Mouse (Mus musculus) kidney, embryonic 14.5 days (tissue): Measurements from ENCODE around the gene Abcf3. TPM values are rescaled to one million over a fixed set of nuclear protein-coding genes. Genes with fewer than 3 reads are reported as not detected.

Source experiments
- ATAC-seq: fragments of 200-750 bp; cut with Nextera tagmentation; 2 replicates; pipeline ENCODE4 v1.8.0; 2017; ENCODE audit warnings: moderate number of reproducible peaks, mild to moderate bottlenecking, moderate TSS enrichment, moderate library complexity; ENCODE audit not compliant: low FRiP score, low TSS enrichment
- H3K27ac ChIP-seq: fragments of 300-500 bp; sonication (generic); 2 replicates; pipeline ENCODE4 v1.5.1; 2014; ENCODE audit warnings: low read depth, mild to moderate bottlenecking, low read length, moderate library complexity, mixed read lengths
- H3K27me3 ChIP-seq: fragments of 300-500 bp; sonication (generic); 2 replicates; pipeline ENCODE4 v1.6.1; 2014; ENCODE audit warnings: mild to moderate bottlenecking, low read length; ENCODE audit not compliant: control insufficient read depth, insufficient read depth
- H3K36me3 ChIP-seq: fragments of 300-500 bp; sonication (generic); 2 replicates; pipeline ENCODE4 v1.6.1; 2014; ENCODE audit warnings: low read length, mixed read lengths; ENCODE audit not compliant: control insufficient read depth, insufficient read depth
- H3K4me1 ChIP-seq: fragments of 300-500 bp; sonication (generic); 2 replicates; pipeline ENCODE4 v1.6.1; 2014; ENCODE audit warnings: low read length, mixed read lengths; ENCODE audit not compliant: control insufficient read depth, insufficient read depth
- H3K4me2 ChIP-seq: fragments of 300-500 bp; sonication (generic); replicated peaks from 2 replicates; pipeline ENCODE4 v1.6.1; 2014; ENCODE audit warnings: low read depth, mild to moderate bottlenecking, low read length
- H3K4me3 ChIP-seq: fragments of 300-500 bp; sonication (generic); 2 replicates; pipeline ENCODE4 v1.5.1; 2014; ENCODE audit warnings: mild to moderate bottlenecking, low read length
- H3K9ac ChIP-seq: fragments of 300-500 bp; sonication (generic); 2 replicates; pipeline ENCODE4 v1.6.1; 2014; ENCODE audit warnings: low read depth, mild to moderate bottlenecking, low read length, moderate library complexity
- H3K9me3 ChIP-seq: fragments of 300-500 bp; sonication (generic); 2 replicates; pipeline ENCODE4 v1.6.1; 2016; ENCODE audit warnings: low read length; ENCODE audit not compliant: control insufficient read depth
- WGBS: fragments of 180-500 bp; shearing (Covaris S2); extraction: QIAGEN DNeasy Blood & Tissue Kit; methylation state at CpG from one replicate; pipeline ENCODE4 v1.1.7; 2014; 5-methylcytosine and 5-hydroxymethylcytosine counted together
- polyA plus RNA-seq: library from polyadenylated mRNA; unstranded; fragments of >200 nt; fragmentation: Nextera tagmentation; extraction: Ambion mirVana; gene quantifications from 2 replicates; pipeline ENCODE4 v1.2.1, GENCODE M21; 2014

Abcf3 gene
- polyA plus RNA-seq, 1 experiment from 2014 or later, result 44.5 TPM

- no peak overlapping the region for H3K4me2 ChIP-seq
- H3K9me3 ChIP-seq, result no peaks in the 10 kb centered on the region
- no peak overlapping the region for H3K27ac ChIP-seq
- no peak overlapping the region for H3K4me3 ChIP-seq
- ATAC-seq, result no peak
- H3K27me3 ChIP-seq, result no peaks in the 10 kb centered on the region
- H3K9ac ChIP-seq, result no peak overlapping the region
- peaks cover 85% of the 10 kb centered on the region for H3K36me3 ChIP-seq
- WGBS, result 86% methylated on average over 6 of the region's 6 CpGs
- H3K4me1 ChIP-seq, result no peaks in the 10 kb centered on the region
These were observed 6.6 kb downstream of the Abcf3 start for GRCm38 (mm10) chr16:20555000-20555399.

- Histone ChIP-seq H3K27ac (no peak overlapping the region), H3K36me3 (peaks cover 87% of the 10 kb centered on the region), H3K9ac (no peak overlapping the region), H3K4me1 (no peaks in the 10 kb centered on the region), H3K4me3 (no peak overlapping the region), H3K4me2 (no peak overlapping the region), H3K9me3 (no peaks in the 10 kb centered on the region), H3K27me3 (no peaks in the 10 kb centered on the region)
- 70% methylated on average over 7 of the region's 7 CpGs for WGBS
- ATAC-seq, result no peak
These were observed 9.0 kb downstream of the Abcf3 start for GRCm38 (mm10) chr16:20557381-20557780.

- WGBS, result 88% methylated on average over 1 of the region's 1 CpGs
- Histone ChIP-seq H3K4me2 (no peak overlapping the region), H3K9me3 (no peaks in the 10 kb centered on the region), H3K9ac (no peak overlapping the region), H3K4me1 (no peaks in the 10 kb centered on the region), H3K4me3 (no peak overlapping the region), H3K36me3 (peaks cover 28% of the 10 kb centered on the region), H3K27me3 (no peaks in the 10 kb centered on the region), H3K27ac (no peak overlapping the region)
- no peak for ATAC-seq
These were observed 16.7 kb downstream of the Abcf3 start for GRCm38 (mm10) chr16:20565075-20565474.

- no peak within 1 kb of the TSS for H3K27ac ChIP-seq
- peak within 1 kb of the TSS; percentile 49; the same call in 1 of the 2 replicates for H3K9ac ChIP-seq
- H3K27me3 ChIP-seq, result peaks cover 55% of the 10 kb centered on the region
- H3K36me3 ChIP-seq, result no peaks in the 10 kb centered on the region
- peak; percentile 50 for ATAC-seq
- 0 out of 2 replicates have a peak, but pooled peaks cover 2% of the 10 kb centered on the region for H3K9me3 ChIP-seq
- peak within 1 kb of the TSS; percentile 46 for H3K4me3 ChIP-seq
- H3K4me1 ChIP-seq, result no peaks in the 10 kb centered on the region; the same call in 1 of the 2 replicates
- peak within 1 kb of the TSS; percentile 84 for H3K4me2 ChIP-seq
- under 1% methylated on average over 24 of the region's 24 CpGs for WGBS
These were observed 41.1 kb downstream of the Abcf3 start, which contains the start of gene Vwa5b2 for GRCm38 (mm10) chr16:20589366-20589938. TSS of gene Vwa5b2 (plus strand) at chr16:20589471.

- H3K9me3 ChIP-seq, result 0 out of 2 replicates have a peak, but pooled peaks cover 2% of the 10 kb centered on the region
- H3K27me3 ChIP-seq, result peaks cover 55% of the 10 kb centered on the region
- WGBS, result 2% methylated on average over 36 of the region's 39 CpGs
- no peak overlapping the region for H3K27ac ChIP-seq
- H3K36me3 ChIP-seq, result no peaks in the 10 kb centered on the region
- H3K4me2 ChIP-seq, result peak overlapping the region; percentile 84
- peak overlapping the region; percentile 49; the same call in 1 of the 2 replicates for H3K9ac ChIP-seq
- H3K4me3 ChIP-seq, result peak overlapping the region; percentile 46
- H3K4me1 ChIP-seq, result no peaks in the 10 kb centered on the region; the same call in 1 of the 2 replicates
- ATAC-seq, result peak; percentile 86
These were observed 41.7 kb downstream of the Abcf3 start for GRCm38 (mm10) chr16:20589939-20590679.

- Histone ChIP-seq H3K27ac (no peak overlapping the region), H3K9me3 (0 out of 2 replicates have a peak, but pooled peaks cover 2% of the 10 kb centered on the region), H3K4me2 (peak overlapping the region; percentile 84), H3K27me3 (peaks cover 55% of the 10 kb centered on the region), H3K4me1 (no peaks in the 10 kb centered on the region; the same call in 1 of the 2 replicates), H3K36me3 (no peaks in the 10 kb centered on the region), H3K9ac (no peak overlapping the region), H3K4me3 (peak overlapping the region; percentile 46)
- 4% methylated on average over 16 of the region's 17 CpGs for WGBS
- ATAC-seq, result peak; percentile 9
These were observed 42.3 kb downstream of the Abcf3 start for GRCm38 (mm10) chr16:20590680-20591038.

GRCm38 (mm10) chr16:20591076-20591705 is 42.8 kb downstream of the Abcf3 start:
- no peaks in the 10 kb centered on the region; the same call in 1 of the 2 replicates for H3K4me1 ChIP-seq
- H3K9me3 ChIP-seq, result 0 out of 2 replicates have a peak, but pooled peaks cover 2% of the 10 kb centered on the region
- no peaks in the 10 kb centered on the region for H3K36me3 ChIP-seq
- peak overlapping the region; percentile 23 for H3K4me3 ChIP-seq
- peak overlapping the region; percentile 84; the same call in 1 of the 2 replicates for H3K4me2 ChIP-seq
- H3K9ac ChIP-seq, result no peak overlapping the region
- 5% methylated on average over 43 of the region's 48 CpGs for WGBS
- no peak overlapping the region for H3K27ac ChIP-seq
- H3K27me3 ChIP-seq, result peaks cover 55% of the 10 kb centered on the region
- ATAC-seq, result peak; percentile 19; the same call in 1 of the 2 replicates

- no peaks in the 10 kb centered on the region; the same call in 1 of the 2 replicates for H3K4me1 ChIP-seq
- 86% methylated on average over 7 of the region's 7 CpGs for WGBS
- no peak for ATAC-seq
- H3K4me2 ChIP-seq, result no peak overlapping the region
- peaks cover 38% of the 10 kb centered on the region for H3K27me3 ChIP-seq
- no peak overlapping the region for H3K27ac ChIP-seq
- no peak overlapping the region for H3K9ac ChIP-seq
- H3K4me3 ChIP-seq, result no peak overlapping the region
- no peaks in the 10 kb centered on the region for H3K9me3 ChIP-seq
- H3K36me3 ChIP-seq, result no peaks in the 10 kb centered on the region
These were observed 46.8 kb downstream of the Abcf3 start for GRCm38 (mm10) chr16:20595060-20595673.
